Mouse (Mus musculus) ES-Bruce4 (cell line): ENCODE measurements around the gene Zkscan7.

ENCODE experiments used
- CTCF ChIP-seq: IDR thresholded peaks from one replicate; pipeline ENCODE4 v1.8.1; 2011; ENCODE audit warnings: low read depth, low read length
- POLR2A ChIP-seq: IDR thresholded peaks from one replicate; pipeline ENCODE4 v1.8.1; 2011; ENCODE audit warnings: low read length; ENCODE audit not compliant: insufficient read depth

GRCm38 (mm10) chr9:122901047-122901446 is 15.6 kb downstream of the Zkscan7 start:
- TF ChIP-seq CTCF (no peak), POLR2A (no peak)
